Mouse (Mus musculus): ENCODE results near the gene Ankrd13a. TPM values are rescaled to one million over a fixed set of nuclear protein-coding genes. Genes with fewer than 3 reads are reported as not detected.

Ankrd13a gene
- polyA plus RNA-seq (2012; ENCODE audit: insufficient read depth, low replicate concordance): 99.9 and 118 TPM in 2 replicates

- Histone ChIP-seq H3K9me3 (no peaks in the 10 kb centered on the region), H3K4me1 (peaks cover 71% of the 10 kb centered on the region), H3K36me3 (replicated peaks; ENCODE audit: low read length) (peaks cover 15% of the 10 kb centered on the region), H3K4me3 (replicated peaks) (peak within 1 kb of the TSS; percentile 98), H3K27me3 (replicated peaks) (no peaks in the 10 kb centered on the region)
- TF ChIP-seq GATA1 (IDR thresholded peaks at IDR 0.05; ENCODE audit: borderline replicate concordance, low read length): no peak
- TF ChIP-seq FLI1 (IDR thresholded peaks at IDR 0.05; ENCODE audit: low read length): no peak
Measured at GRCm38 (mm10) chr5:114774403-114775051, at the start of gene Ankrd13a. Gene Ankrd13a (plus strand): TSS chr5:114774677.

GRCm38 (mm10) chr5:114728160-114728559 is 46.3 kb upstream of the Ankrd13a start:
- TF ChIP-seq FLI1 (IDR thresholded peaks at IDR 0.05; ENCODE audit: low read length) (no peak), GATA1 (IDR thresholded peaks at IDR 0.05; ENCODE audit: borderline replicate concordance, low read length) (no peak)
- Histone ChIP-seq H3K9me3 (peaks cover 16% of the 10 kb centered on the region), H3K4me3 (replicated peaks) (no peak overlapping the region), H3K4me1 (no peaks in the 10 kb centered on the region), H3K36me3 (replicated peaks; ENCODE audit: low read length) (peaks cover 92% of the 10 kb centered on the region), H3K27me3 (replicated peaks) (no peaks in the 10 kb centered on the region)

GRCm38 (mm10) chr5:114730129-114730528 is 44.3 kb upstream of the Ankrd13a start:
- TF ChIP-seq FLI1 (IDR thresholded peaks at IDR 0.05; ENCODE audit: low read length): no peak
- no peak for TF ChIP-seq GATA1 (IDR thresholded peaks at IDR 0.05; ENCODE audit: borderline replicate concordance, low read length)
- no peaks in the 10 kb centered on the region for H3K27me3 ChIP-seq (replicated peaks)
- H3K36me3 ChIP-seq (replicated peaks; ENCODE audit: low read length): peaks cover 96% of the 10 kb centered on the region

GRCm38 (mm10) chr5:114731498-114731897 is 43.0 kb upstream of the Ankrd13a start:
- Histone ChIP-seq H3K9me3 (no peaks in the 10 kb centered on the region), H3K36me3 (replicated peaks; ENCODE audit: low read length) (peaks cover 96% of the 10 kb centered on the region), H3K4me3 (replicated peaks) (no peak overlapping the region), H3K4me1 (no peaks in the 10 kb centered on the region), H3K27me3 (replicated peaks) (no peaks in the 10 kb centered on the region)
- no peak for TF ChIP-seq GATA1 (IDR thresholded peaks at IDR 0.05; ENCODE audit: borderline replicate concordance, low read length)
- TF ChIP-seq FLI1 (IDR thresholded peaks at IDR 0.05; ENCODE audit: low read length): no peak

More at GRCm38 (mm10) chr5:114730129-114730528, 44.3 kb upstream of the Ankrd13a start:
- 0 out of 2 replicates have a peak, but pooled peaks cover 2% of the 10 kb centered on the region for H3K9me3 ChIP-seq
- H3K4me1 ChIP-seq: no peaks in the 10 kb centered on the region
- no peak overlapping the region for H3K4me3 ChIP-seq (replicated peaks)

GRCm38 (mm10) chr5:114731969-114732368 is 42.5 kb upstream of the Ankrd13a start:
- TF ChIP-seq GATA1 (IDR thresholded peaks at IDR 0.05; ENCODE audit: borderline replicate concordance, low read length) (no peak), FLI1 (IDR thresholded peaks at IDR 0.05; ENCODE audit: low read length) (no peak)
- peaks cover 97% of the 10 kb centered on the region for H3K36me3 ChIP-seq (replicated peaks; ENCODE audit: low read length)

GRCm38 (mm10) chr5:114733606-114734005 is 40.9 kb upstream of the Ankrd13a start:
- TF ChIP-seq FLI1 (IDR thresholded peaks at IDR 0.05; ENCODE audit: low read length) (no peak), GATA1 (IDR thresholded peaks at IDR 0.05; ENCODE audit: borderline replicate concordance, low read length) (no peak)

More at GRCm38 (mm10) chr5:114731969-114732368, 42.5 kb upstream of the Ankrd13a start:
- H3K9me3 ChIP-seq: no peaks in the 10 kb centered on the region
- no peaks in the 10 kb centered on the region; the same call in 1 of the 2 replicates for H3K4me1 ChIP-seq
- no peak overlapping the region for H3K4me3 ChIP-seq (replicated peaks)
- no peaks in the 10 kb centered on the region for H3K27me3 ChIP-seq (replicated peaks)

GRCm38 (mm10) chr5:114737090-114737887 is 37.2 kb upstream of the Ankrd13a start:
- Histone ChIP-seq H3K4me3 (replicated peaks) (no peak overlapping the region), H3K9me3 (no peaks in the 10 kb centered on the region), H3K27me3 (replicated peaks) (no peaks in the 10 kb centered on the region), H3K36me3 (replicated peaks; ENCODE audit: low read length) (peaks cover 96% of the 10 kb centered on the region), H3K4me1 (peaks cover 14% of the 10 kb centered on the region)
- TF ChIP-seq GATA1 (IDR thresholded peaks at IDR 0.05; ENCODE audit: borderline replicate concordance, low read length) (no peak), FLI1 (IDR thresholded peaks at IDR 0.05; ENCODE audit: low read length) (no peak)

More at GRCm38 (mm10) chr5:114733606-114734005, 40.9 kb upstream of the Ankrd13a start:
- Histone ChIP-seq H3K4me3 (replicated peaks) (no peak overlapping the region), H3K9me3 (no peaks in the 10 kb centered on the region), H3K27me3 (replicated peaks) (no peaks in the 10 kb centered on the region), H3K4me1 (peaks cover 5% of the 10 kb centered on the region), H3K36me3 (replicated peaks; ENCODE audit: low read length) (peaks cover 97% of the 10 kb centered on the region)

GRCm38 (mm10) chr5:114738707-114739241 is 35.7 kb upstream of the Ankrd13a start:
- peak overlapping the region; percentile 1 for H3K4me3 ChIP-seq (replicated peaks)
- peaks cover 14% of the 10 kb centered on the region for H3K4me1 ChIP-seq
- no peak for TF ChIP-seq GATA1 (IDR thresholded peaks at IDR 0.05; ENCODE audit: borderline replicate concordance, low read length)
- TF ChIP-seq FLI1 (IDR thresholded peaks at IDR 0.05; ENCODE audit: low read length): no peak
- no peaks in the 10 kb centered on the region for H3K9me3 ChIP-seq
- peaks cover 97% of the 10 kb centered on the region for H3K36me3 ChIP-seq (replicated peaks; ENCODE audit: low read length)
- H3K27me3 ChIP-seq (replicated peaks): no peaks in the 10 kb centered on the region

GRCm38 (mm10) chr5:114740595-114740994 is 33.9 kb upstream of the Ankrd13a start:
- Histone ChIP-seq H3K9me3 (no peaks in the 10 kb centered on the region), H3K36me3 (replicated peaks; ENCODE audit: low read length) (peaks cover 98% of the 10 kb centered on the region), H3K4me3 (replicated peaks) (no peak overlapping the region), H3K4me1 (peaks cover 14% of the 10 kb centered on the region), H3K27me3 (replicated peaks) (no peaks in the 10 kb centered on the region)
- TF ChIP-seq GATA1 (IDR thresholded peaks at IDR 0.05; ENCODE audit: borderline replicate concordance, low read length): no peak
- TF ChIP-seq FLI1 (IDR thresholded peaks at IDR 0.05; ENCODE audit: low read length): no peak
